Comparison of ENCODE assay signal across 23 mouse cellular contexts in genomic region chr6:91883859-91884258, GRCm38 (mm10). TPM values are rescaled to one million over a fixed set of nuclear protein-coding genes. Genes with fewer than 3 reads are reported as not detected.
DNase-seq lines count a peak whose midpoint lies in the region; ATAC-seq and TF ChIP-seq lines count a peak whose summit lies in the region.
"Had no signal": no experiment of that assay in that cellular context is flagged by ENCODE, and none has a peak within 500 bp of the region (broad histone marks: within the 10 kb centered on the region; RNA-seq: fewer than 3 reads in every experiment).

No protein-coding gene starts in this region.

- no peaks in the 10 kb centered on the region for H3K27me3 ChIP-seq in heart, embryonic 11.5 days (ENCODE audit: control insufficient read depth, insufficient read depth, low read length)
- no peaks in the 10 kb centered on the region for H3K27me3 ChIP-seq in liver, embryonic 12.5 days (replicated peaks)
- no peaks in the 10 kb centered on the region for H3K27me3 ChIP-seq in hindbrain, embryonic 13.5 days
- no peaks in the 10 kb centered on the region for H3K27me3 ChIP-seq in hindbrain, embryonic 12.5 days
- H3K27me3 ChIP-seq: forebrain, embryonic 13.5 days; megakaryocyte, embryonic 14.5 days; neural tube, embryonic 13.5 days had no signal

- no peak for TF ChIP-seq CTCF in lung, adult 2 months (IDR thresholded peaks at IDR 0.05; ENCODE audit: insufficient read depth, low read length)

- no peak for ATAC-seq in heart, embryonic 11.5 days (replicated peaks; ENCODE audit: insufficient number of reproducible peaks, low FRiP score, low TSS enrichment)
- ATAC-seq in liver, embryonic 12.5 days: peak; percentile 61; the same call in 1 of the 2 replicates
- ATAC-seq in megakaryocyte progenitor cell, adult 5-6 weeks (replicated peaks; ENCODE audit: poor library complexity): peak; percentile 65
- ATAC-seq in hindbrain, embryonic 13.5 days (ENCODE audit: low FRiP score): no peak
- no peak for ATAC-seq in hindbrain, embryonic 12.5 days (ENCODE audit: low FRiP score)
- ATAC-seq: forebrain, embryonic 13.5 days; midbrain, embryonic 16.5 days had no signal

- H3K4me1 ChIP-seq in heart, embryonic 11.5 days (ENCODE audit: control insufficient read depth, insufficient read depth, low read length): peaks cover 4% of the 10 kb centered on the region; the same call in 1 of the 2 replicates
- no peaks in the 10 kb centered on the region; the same call in 1 of the 2 replicates for H3K4me1 ChIP-seq in lung, adult 2 months (ENCODE audit: control insufficient read depth, insufficient read depth, low read length)
- H3K4me1 ChIP-seq in liver, embryonic 12.5 days: peaks cover 37% of the 10 kb centered on the region
- peaks cover 9% of the 10 kb centered on the region for H3K4me1 ChIP-seq in hindbrain, embryonic 13.5 days (replicated peaks)
- H3K4me1 ChIP-seq in hindbrain, embryonic 12.5 days: peaks cover 8% of the 10 kb centered on the region

- H3K9ac ChIP-seq in heart, embryonic 11.5 days (ENCODE audit: low read depth, low read length): no peak overlapping the region; the same call in 1 of the 2 replicates
- H3K9ac ChIP-seq in liver, embryonic 12.5 days: no peak overlapping the region
- H3K9ac ChIP-seq in hindbrain, embryonic 13.5 days: no peak overlapping the region
- H3K9ac ChIP-seq in hindbrain, embryonic 12.5 days: no peak overlapping the region
- H3K9ac ChIP-seq: forebrain, embryonic 13.5 days; neural tube, embryonic 13.5 days had no signal

- no peak overlapping the region for H3K27ac ChIP-seq in heart, embryonic 11.5 days (ENCODE audit: low read depth, low read length)
- peak overlapping the region; percentile 39; the same call in 1 of the 2 replicates for H3K27ac ChIP-seq in liver, embryonic 12.5 days
- no peak overlapping the region for H3K27ac ChIP-seq in hindbrain, embryonic 13.5 days
- no peak overlapping the region for H3K27ac ChIP-seq in hindbrain, embryonic 12.5 days
- H3K27ac ChIP-seq: forebrain, embryonic 13.5 days; layer of hippocampus, adult 2 months; neural tube, embryonic 13.5 days had no signal

- H3K4me3 ChIP-seq in heart, embryonic 11.5 days (ENCODE audit: low read depth, low read length): no peak overlapping the region
- no peak overlapping the region for H3K4me3 ChIP-seq in lung, adult 2 months (replicated peaks; ENCODE audit: extremely low read depth, low read depth, low read length)
- H3K4me3 ChIP-seq in liver, embryonic 12.5 days: no peak overlapping the region
- no peak overlapping the region for H3K4me3 ChIP-seq in hindbrain, embryonic 13.5 days
- H3K4me3 ChIP-seq in hindbrain, embryonic 12.5 days: no peak overlapping the region
- H3K4me3 ChIP-seq: forebrain, embryonic 13.5 days; layer of hippocampus, adult 2 months; megakaryocyte, embryonic 14.5 days; myocyte; neural tube, embryonic 13.5 days had no signal

- H3K9me3 ChIP-seq in heart, embryonic 11.5 days (replicated peaks; ENCODE audit: control insufficient read depth, low read length): no peaks in the 10 kb centered on the region
- H3K9me3 ChIP-seq in liver, embryonic 12.5 days (replicated peaks): no peaks in the 10 kb centered on the region
- H3K9me3 ChIP-seq in hindbrain, embryonic 13.5 days: no peaks in the 10 kb centered on the region
- H3K9me3 ChIP-seq in hindbrain, embryonic 12.5 days (replicated peaks): no peaks in the 10 kb centered on the region
- H3K9me3 ChIP-seq: forebrain, embryonic 13.5 days; megakaryocyte, embryonic 14.5 days; neural tube, embryonic 13.5 days had no signal

- TF ChIP-seq POLR2A in lung, adult 2 months (IDR thresholded peaks at IDR 0.05; ENCODE audit: borderline replicate concordance, extremely low read depth, low read depth, low read length): no peak

- H3K4me2 ChIP-seq in heart, embryonic 11.5 days: no peak overlapping the region
- 0 out of 2 replicates have a peak overlapping the region, but pooled peaks have one; percentile 1 for H3K4me2 ChIP-seq in liver, embryonic 12.5 days
- no peak overlapping the region for H3K4me2 ChIP-seq in hindbrain, embryonic 13.5 days
- H3K4me2 ChIP-seq in hindbrain, embryonic 12.5 days (replicated peaks): no peak overlapping the region
- H3K4me2 ChIP-seq: forebrain, embryonic 13.5 days; neural tube, embryonic 13.5 days had no signal

- H3K36me3 ChIP-seq in heart, embryonic 11.5 days (ENCODE audit: control insufficient read depth, insufficient read depth, low read length): peaks cover 18% of the 10 kb centered on the region
- peaks cover 72% of the 10 kb centered on the region for H3K36me3 ChIP-seq in liver, embryonic 12.5 days
- H3K36me3 ChIP-seq in hindbrain, embryonic 13.5 days: peaks cover 67% of the 10 kb centered on the region
- H3K36me3 ChIP-seq in hindbrain, embryonic 12.5 days: peaks cover 60% of the 10 kb centered on the region

- DNase-seq in heart, adult 11 months: peak; percentile 55
- DNase-seq in lung, postnatal 10 days: peak; percentile 5
- DNase-seq in lung, adult 2 months: no peak
- DNase-seq: adrenal gland, postnatal 10 days; cerebellum, adult 18-20 months; cerebellum, postnatal 36 days; kidney, adult 8-10 months; kidney, postnatal 14 days; retina, postnatal 1 day; right cerebral cortex, postnatal 25 days; spleen, adult 18-20 months had no signal

- WGBS in heart, embryonic 11.5 days (ENCODE audit: insufficient replicate concordance): 33% methylated on average over 2 of the region's 2 CpGs
- WGBS in lung, adult 2 months: 46% methylated on average over 2 of the region's 2 CpGs
- WGBS in liver, embryonic 12.5 days (ENCODE audit: insufficient replicate concordance): 16% methylated on average over 2 of the region's 2 CpGs
- WGBS in hindbrain, embryonic 13.5 days: 87% methylated on average over 2 of the region's 2 CpGs
- WGBS in hindbrain, embryonic 12.5 days: 86% methylated on average over 2 of the region's 2 CpGs

RNA-seq across cellular contexts. Expression of gene Ccdc174, which starts 6.0 kb away (rescaled TPM):
- 24.2 and 30.2 TPM in 2 replicates for polyA plus RNA-seq in heart, embryonic 11.5 days (2014; fragmentation: Nextera tagmentation; extraction: Ambion mirVana)
- polyA plus RNA-seq in lung, adult 2 months (2012; rRNA removed): 2.7 and 3.8 TPM in 2 replicates
- polyA plus RNA-seq in liver, embryonic 12.5 days (2016; fragmentation: Nextera tagmentation; extraction: Ambion mirVana): 18.6 and 20.0 TPM in 2 replicates
- 35.5 and 36.3 TPM in 2 replicates for total RNA-seq in megakaryocyte progenitor cell, adult 5-6 weeks (2015)
- 38.0 and 54.6 TPM in 2 replicates for total RNA-seq in megakaryocyte progenitor cell, adult 5-6 weeks (2017)
- 50.5 TPM in 2 replicates for polyA plus RNA-seq in hindbrain, embryonic 13.5 days (2015; fragmentation: Nextera tagmentation; extraction: Ambion mirVana)
- 54.8 and 58.3 TPM in 2 replicates for polyA plus RNA-seq in hindbrain, embryonic 12.5 days (2016; fragmentation: Nextera tagmentation; extraction: Ambion mirVana)

RNA-seq across cellular contexts. Expression of gene 4930590J08Rik, which starts 18.8 kb away (rescaled TPM):
- polyA plus RNA-seq in heart, embryonic 11.5 days (2014; fragmentation: Nextera tagmentation; extraction: Ambion mirVana): 0.20 and 0.25 TPM in 2 replicates
- polyA plus RNA-seq in lung, adult 2 months (2012; rRNA removed): 0.22 TPM in 2 replicates
- polyA plus RNA-seq in liver, embryonic 12.5 days (2016; fragmentation: Nextera tagmentation; extraction: Ambion mirVana): 0.10 and 0.26 TPM in 2 replicates
- total RNA-seq in megakaryocyte progenitor cell, adult 5-6 weeks (2015): 0.69 and 0.78 TPM in 2 replicates
- total RNA-seq in megakaryocyte progenitor cell, adult 5-6 weeks (2017): 0.37 TPM in 1 of 2 replicates, not detected in the other
- 1.2 and 1.4 TPM in 2 replicates for polyA plus RNA-seq in hindbrain, embryonic 13.5 days (2015; fragmentation: Nextera tagmentation; extraction: Ambion mirVana)
- polyA plus RNA-seq in hindbrain, embryonic 12.5 days (2016; fragmentation: Nextera tagmentation; extraction: Ambion mirVana): 0.63 and 1.2 TPM in 2 replicates

RNA-seq across cellular contexts. Expression of gene Grip2, which starts 56.8 kb away (rescaled TPM):
- polyA plus RNA-seq in heart, embryonic 11.5 days (2014; fragmentation: Nextera tagmentation; extraction: Ambion mirVana): 4.5 and 6.2 TPM in 2 replicates
- 1.2 and 2.1 TPM in 2 replicates for polyA plus RNA-seq in lung, adult 2 months (2012; rRNA removed)
- 0.04 and 0.05 TPM in 2 replicates for polyA plus RNA-seq in liver, embryonic 12.5 days (2016; fragmentation: Nextera tagmentation; extraction: Ambion mirVana)
- total RNA-seq in megakaryocyte progenitor cell, adult 5-6 weeks (2015): not detected in 2 replicates
- not detected in 2 replicates for total RNA-seq in megakaryocyte progenitor cell, adult 5-6 weeks (2017)
- polyA plus RNA-seq in hindbrain, embryonic 13.5 days (2015; fragmentation: Nextera tagmentation; extraction: Ambion mirVana): 4.3 and 4.6 TPM in 2 replicates
- polyA plus RNA-seq in hindbrain, embryonic 12.5 days (2016; fragmentation: Nextera tagmentation; extraction: Ambion mirVana): 2.5 and 2.7 TPM in 2 replicates
- total RNA-seq: hematopoietic stem cell, adult 5-6 weeks had no signal

Comparison
In these comparisons a context has a peak if more than half of its experiments do, and no peak if none do; other contexts are left out.
1. ATAC-seq: peak in liver, embryonic 12.5 days (single experiment) and megakaryocyte progenitor cell, adult 5-6 weeks (single experiment); none in heart, embryonic 11.5 days (single experiment), hindbrain, embryonic 13.5 days (single experiment) and hindbrain, embryonic 12.5 days (single experiment).